Mouse (Mus musculus): Measurements from ENCODE around the gene A730061H03Rik.

GRCm38 (mm10) chr14:55608339-55608738 lies 48.1 kb upstream of the A730061H03Rik start:
- TF ChIP-seq GATA1 (IDR thresholded peaks at IDR 0.05; ENCODE audit: low read length): no peak
- no peak for TF ChIP-seq TAL1 (IDR thresholded peaks at IDR 0.05; ENCODE audit: low read length)

Data from erythroblast, embryonic 14.5 days (primary cell).